Mouse (Mus musculus) erythroblast, embryonic 14.5 days (primary cell): ENCODE results near the gene Lrpap1. TPM values are rescaled to one million over a fixed set of nuclear protein-coding genes. Genes with fewer than 3 reads are reported as not detected.

Source experiments
- H3K27me3 ChIP-seq: 2 replicates; pipeline ENCODE4 v1.6.1; 2012; ENCODE audit warnings: inconsistent platforms; ENCODE audit not compliant: control insufficient read depth
- H3K36me3 ChIP-seq: 2 replicates; pipeline ENCODE4 v1.6.1; 2012; ENCODE audit warnings: mild to moderate bottlenecking, inconsistent platforms; ENCODE audit not compliant: control insufficient read depth
- H3K4me1 ChIP-seq: 2 replicates; pipeline ENCODE4 v1.6.1; 2012; ENCODE audit warnings: inconsistent platforms; ENCODE audit not compliant: control insufficient read depth
- H3K4me3 ChIP-seq: replicated peaks from 2 replicates; pipeline ENCODE3; 2012; ENCODE audit warnings: moderate library complexity, mild to moderate bottlenecking, inconsistent platforms
- H3K9me3 ChIP-seq: 2 replicates; pipeline ENCODE4 v1.6.1; 2012; ENCODE audit warnings: low read length, inconsistent platforms, mixed read lengths; ENCODE audit not compliant: control insufficient read depth
- GATA1 ChIP-seq: IDR thresholded peaks from 2 replicates; pipeline ENCODE4 v1.6.1; 2012; ENCODE audit warnings: low read length, inconsistent platforms, mixed read lengths
- TAL1 ChIP-seq: IDR thresholded peaks from 3 replicates; pipeline ENCODE4 v1.6.1; 2012; ENCODE audit warnings: low read length, inconsistent platforms, mixed read lengths
- polyA plus RNA-seq: library from polyadenylated mRNA; stranded (reverse); fragments of >175 nt; gene quantifications from 2 replicates; pipeline ENCODE4 v1.2.3, GENCODE M21; 2012

Gene Lrpap1
- polyA plus RNA-seq, 1 experiment, result 1.3 TPM

- H3K4me3 ChIP-seq, result no peak overlapping the region
- H3K4me1 ChIP-seq, result peaks cover 7% of the 10 kb centered on the region
- no peaks in the 10 kb centered on the region for H3K36me3 ChIP-seq
- peaks cover 8% of the 10 kb centered on the region for H3K27me3 ChIP-seq
- no peaks in the 10 kb centered on the region for H3K9me3 ChIP-seq
- TF ChIP-seq TAL1, result no peak
- no peak for TF ChIP-seq GATA1
Measured at GRCm38 (mm10) chr5:35142910-35143309, 37.3 kb upstream of the Lrpap1 start.

GRCm38 (mm10) chr5:35141316-35141715 is 35.8 kb upstream of the Lrpap1 start:
- Histone ChIP-seq H3K27me3 (peaks cover 8% of the 10 kb centered on the region), H3K4me1 (no peaks in the 10 kb centered on the region), H3K4me3 (no peak overlapping the region), H3K9me3 (no peaks in the 10 kb centered on the region), H3K36me3 (no peaks in the 10 kb centered on the region)
- TF ChIP-seq TAL1, result no peak
- TF ChIP-seq GATA1, result no peak

- peaks cover 6% of the 10 kb centered on the region for H3K27me3 ChIP-seq
- TF ChIP-seq GATA1 (no peak), TAL1 (no peak)
Measured at GRCm38 (mm10) chr5:35138183-35138611, 32.6 kb upstream of the Lrpap1 start.

GRCm38 (mm10) chr5:35137510-35138182 is 32.1 kb upstream of the Lrpap1 start:
- H3K9me3 ChIP-seq, result no peaks in the 10 kb centered on the region
- H3K4me3 ChIP-seq, result no peak overlapping the region
- TF ChIP-seq TAL1 (peak; percentile 21; the same call in 1 of the 3 replicates), GATA1 (no peak)
- H3K36me3 ChIP-seq, result no peaks in the 10 kb centered on the region
- H3K4me1 ChIP-seq, result no peaks in the 10 kb centered on the region
- peaks cover 3% of the 10 kb centered on the region for H3K27me3 ChIP-seq

More at GRCm38 (mm10) chr5:35138183-35138611, 32.6 kb upstream of the Lrpap1 start:
- Histone ChIP-seq H3K9me3 (no peaks in the 10 kb centered on the region), H3K4me3 (no peak overlapping the region), H3K4me1 (no peaks in the 10 kb centered on the region), H3K36me3 (no peaks in the 10 kb centered on the region)

GRCm38 (mm10) chr5:35135903-35136302 is 30.3 kb upstream of the Lrpap1 start:
- Histone ChIP-seq H3K4me3 (no peak overlapping the region), H3K36me3 (no peaks in the 10 kb centered on the region), H3K9me3 (no peaks in the 10 kb centered on the region; the same call in 1 of the 2 replicates), H3K4me1 (peaks cover 3% of the 10 kb centered on the region; the same call in 1 of the 2 replicates), H3K27me3 (no peaks in the 10 kb centered on the region; the same call in 1 of the 2 replicates)
- no peak for TF ChIP-seq TAL1

GRCm38 (mm10) chr5:35134286-35134685 is 28.7 kb upstream of the Lrpap1 start:
- H3K4me1 ChIP-seq, result peaks cover 3% of the 10 kb centered on the region; the same call in 1 of the 2 replicates
- H3K36me3 ChIP-seq, result no peaks in the 10 kb centered on the region
- H3K4me3 ChIP-seq, result no peak overlapping the region
- peaks cover 3% of the 10 kb centered on the region for H3K9me3 ChIP-seq
- TF ChIP-seq GATA1 (no peak), TAL1 (no peak)
- H3K27me3 ChIP-seq, result peaks cover 2% of the 10 kb centered on the region

- Histone ChIP-seq H3K4me1 (peaks cover 3% of the 10 kb centered on the region; the same call in 1 of the 2 replicates), H3K9me3 (peaks cover 3% of the 10 kb centered on the region), H3K36me3 (no peaks in the 10 kb centered on the region), H3K27me3 (peaks cover 2% of the 10 kb centered on the region), H3K4me3 (no peak overlapping the region)
- no peak for TF ChIP-seq TAL1
- TF ChIP-seq GATA1, result no peak
Measured at GRCm38 (mm10) chr5:35133468-35133867, 27.9 kb upstream of the Lrpap1 start.

- H3K4me3 ChIP-seq, result no peak overlapping the region
- H3K36me3 ChIP-seq, result no peaks in the 10 kb centered on the region
- H3K27me3 ChIP-seq, result peaks cover 4% of the 10 kb centered on the region
- H3K9me3 ChIP-seq, result peaks cover 3% of the 10 kb centered on the region
- TF ChIP-seq GATA1 (no peak), TAL1 (no peak)
- peaks cover 3% of the 10 kb centered on the region; the same call in 1 of the 2 replicates for H3K4me1 ChIP-seq
Measured at GRCm38 (mm10) chr5:35132278-35132980, 26.9 kb upstream of the Lrpap1 start.

GRCm38 (mm10) chr5:35131773-35132172 is 26.2 kb upstream of the Lrpap1 start:
- peaks cover 3% of the 10 kb centered on the region for H3K9me3 ChIP-seq
- no peaks in the 10 kb centered on the region for H3K36me3 ChIP-seq
- H3K4me3 ChIP-seq, result no peak overlapping the region
- H3K27me3 ChIP-seq, result peaks cover 4% of the 10 kb centered on the region
- peaks cover 3% of the 10 kb centered on the region; the same call in 1 of the 2 replicates for H3K4me1 ChIP-seq
- TF ChIP-seq TAL1 (no peak), GATA1 (no peak)
